Mouse (Mus musculus): ENCODE measurements around the gene Nos1ap.

Gene Nos1ap

GRCm38 (mm10) chr1:170416206-170416605 lies 173.5 kb downstream of the Nos1ap start:
- no peak for DNase-seq (ENCODE audit: low spot score in 2 of 2)

- DNase-seq (ENCODE audit: low spot score in 2 of 2), result no peak
Observed at GRCm38 (mm10) chr1:170415395-170415794, 174.3 kb downstream of the Nos1ap start.

- DNase-seq (ENCODE audit: low spot score in 2 of 2), result no peak
Observed at GRCm38 (mm10) chr1:170410402-170411191, 179.1 kb downstream of the Nos1ap start.

DNA sequence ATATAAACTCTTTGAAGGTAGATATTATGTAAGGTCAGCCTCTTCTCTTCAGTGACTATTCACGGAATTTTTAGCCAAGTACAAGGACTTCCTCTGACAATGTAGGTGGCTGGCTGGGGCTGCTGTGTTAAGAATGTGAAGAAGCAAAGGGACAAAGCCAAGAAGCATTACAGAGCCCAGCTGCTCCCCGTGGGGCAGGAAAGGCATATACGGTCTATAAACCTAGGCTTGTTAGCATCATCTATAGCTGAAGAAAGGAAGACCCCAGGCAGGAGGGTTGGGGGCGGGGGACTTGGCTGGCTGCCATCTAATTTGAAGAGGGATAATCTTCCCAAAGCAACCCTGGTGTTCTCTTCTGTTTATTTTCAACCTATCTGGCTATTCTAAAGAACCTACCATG lies 180.6 kb downstream of the Nos1ap start:
- no peak for DNase-seq (ENCODE audit: low spot score in 2 of 2)

- DNase-seq (ENCODE audit: low spot score in 2 of 2), result no peak
Observed at GRCm38 (mm10) chr1:170406921-170407320, 182.7 kb downstream of the Nos1ap start.

DNA sequence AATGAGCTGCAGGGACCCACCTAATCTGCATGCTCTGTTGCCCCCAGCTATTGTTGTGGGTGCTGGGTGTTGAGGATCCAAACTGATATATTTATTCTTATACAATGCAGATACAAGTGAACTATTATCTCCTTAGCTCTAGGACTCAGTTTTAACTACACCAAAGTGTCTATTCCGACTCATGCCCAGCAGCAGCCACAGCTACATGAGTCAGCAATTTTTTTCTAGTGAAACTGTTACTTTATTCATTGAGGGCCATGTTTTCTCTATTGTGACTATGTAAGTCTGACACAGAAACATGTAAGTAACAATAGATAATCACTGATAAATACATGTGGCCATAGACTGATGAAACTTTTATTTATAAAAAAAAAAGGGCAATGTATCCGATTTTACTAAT lies 184.5 kb downstream of the Nos1ap start:
- DNase-seq (ENCODE audit: low spot score in 2 of 2), result no peak

GRCm38 (mm10) chr1:170402682-170403081 lies 187.0 kb downstream of the Nos1ap start:
- DNase-seq (ENCODE audit: low spot score in 2 of 2), result no peak

DNA sequence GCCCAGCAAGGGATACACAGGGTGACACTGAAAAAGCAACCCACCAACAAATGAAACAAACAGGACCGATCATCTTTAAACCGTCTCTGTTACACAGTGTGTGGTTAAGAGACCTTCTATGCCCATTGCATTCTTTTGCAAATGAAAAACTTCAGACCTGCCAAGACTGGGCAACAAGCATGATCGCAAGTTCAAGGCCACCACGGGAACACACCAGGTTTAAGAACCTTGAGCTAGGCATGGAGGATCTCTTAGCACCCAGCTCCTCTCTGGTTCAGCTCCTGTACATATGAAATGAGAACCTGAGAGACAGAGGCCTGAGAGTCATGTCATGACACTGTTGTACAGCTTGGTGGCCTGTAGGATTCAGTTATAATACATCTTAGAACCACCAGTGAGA lies 190.8 kb downstream of the Nos1ap start:
- DNase-seq (ENCODE audit: low spot score in 2 of 2), result no peak

- DNase-seq (ENCODE audit: low spot score in 2 of 2), result no peak
Observed at GRCm38 (mm10) chr1:170395101-170395500, 194.6 kb downstream of the Nos1ap start.

DNA sequence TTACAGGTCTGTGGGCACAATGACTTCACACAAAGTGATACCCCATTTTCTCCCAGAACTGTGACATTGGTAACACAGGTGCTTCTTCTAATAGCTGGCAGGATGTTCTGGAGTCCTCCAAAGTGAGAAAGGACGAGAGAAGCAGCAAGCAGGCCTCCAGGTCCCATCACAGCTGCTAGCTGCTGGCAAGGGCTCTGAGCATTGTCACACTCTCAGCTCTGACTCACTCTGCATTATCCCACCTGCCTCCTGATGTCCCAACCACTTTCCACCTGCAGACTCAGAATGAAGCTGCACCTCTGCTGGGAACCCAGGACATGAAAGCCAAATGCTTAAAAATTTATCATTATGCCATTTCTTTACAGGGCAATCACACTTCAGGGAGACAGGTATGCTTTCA lies 195.0 kb downstream of the Nos1ap start:
- DNase-seq (ENCODE audit: low spot score in 2 of 2), result no peak

DNA sequence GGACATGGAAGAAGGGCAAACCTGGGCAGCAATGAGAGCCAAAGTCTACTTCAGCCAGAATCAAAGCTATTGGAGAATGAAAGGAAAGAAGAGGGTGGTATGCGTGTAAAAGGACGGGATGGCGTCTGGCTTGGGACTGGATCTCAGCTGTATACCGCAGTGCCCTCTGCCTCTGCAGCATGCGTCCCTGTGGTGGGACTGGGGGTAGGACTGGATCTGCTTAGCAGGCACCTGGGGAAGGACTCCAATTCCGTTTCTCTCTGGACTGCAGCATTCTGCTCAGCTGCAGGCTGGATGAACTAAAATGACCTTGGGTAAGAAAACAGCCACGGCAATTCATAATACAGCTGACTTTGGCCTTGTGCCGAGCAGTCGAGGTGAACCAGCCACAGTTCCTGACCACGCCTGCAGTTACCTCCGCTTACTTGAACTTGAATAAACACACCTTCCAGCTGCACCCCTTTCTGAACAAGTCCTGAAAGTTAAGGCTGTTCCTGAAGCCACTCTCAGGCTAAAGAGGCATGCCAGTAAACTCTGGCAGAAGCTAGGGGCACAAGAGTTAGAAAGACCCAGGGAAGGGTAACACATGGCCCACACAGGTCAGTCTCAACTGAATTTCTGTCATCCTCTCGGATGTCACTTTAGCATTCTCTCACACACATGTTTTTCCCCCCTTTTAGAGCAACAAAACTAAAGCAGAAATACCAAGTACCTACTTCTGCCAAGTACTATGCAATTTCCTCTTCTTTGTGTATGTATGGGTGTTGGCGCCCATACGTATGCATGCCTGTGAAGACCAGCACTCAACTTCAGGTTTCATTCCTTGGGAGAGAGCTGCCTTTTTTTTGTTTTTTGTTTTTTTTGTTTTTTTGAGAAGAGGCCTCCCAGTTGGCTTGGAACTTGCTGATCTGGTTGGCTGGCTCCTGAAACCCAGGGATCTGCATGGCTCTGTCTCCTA lies 196.6 kb downstream of the Nos1ap start:
- DNase-seq (ENCODE audit: low spot score in 2 of 2), result no peak

GRCm38 (mm10) chr1:170387180-170387912 lies 202.3 kb downstream of the Nos1ap start:
- DNase-seq (ENCODE audit: low spot score in 2 of 2), result no peak

DNA sequence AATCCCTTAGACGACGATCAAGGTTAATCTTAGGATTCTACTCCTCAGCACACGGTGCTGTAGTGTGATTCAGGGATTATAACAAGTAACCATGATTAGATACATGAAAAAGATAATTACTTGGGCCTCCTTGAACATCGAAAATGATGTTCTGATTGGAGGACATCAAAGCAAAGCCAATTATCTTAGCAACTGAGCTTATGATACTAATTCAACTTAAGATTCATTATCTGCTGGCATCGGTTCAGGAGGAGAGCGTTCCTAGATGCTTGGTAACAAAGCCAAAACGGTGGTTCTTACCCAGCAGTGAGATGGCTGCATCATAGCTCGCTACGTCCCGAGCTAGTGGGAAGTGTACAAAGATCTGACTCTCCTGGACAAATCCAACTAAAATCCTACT lies 204.2 kb downstream of the Nos1ap start:
- DNase-seq (ENCODE audit: low spot score in 2 of 2), result no peak

DNA sequence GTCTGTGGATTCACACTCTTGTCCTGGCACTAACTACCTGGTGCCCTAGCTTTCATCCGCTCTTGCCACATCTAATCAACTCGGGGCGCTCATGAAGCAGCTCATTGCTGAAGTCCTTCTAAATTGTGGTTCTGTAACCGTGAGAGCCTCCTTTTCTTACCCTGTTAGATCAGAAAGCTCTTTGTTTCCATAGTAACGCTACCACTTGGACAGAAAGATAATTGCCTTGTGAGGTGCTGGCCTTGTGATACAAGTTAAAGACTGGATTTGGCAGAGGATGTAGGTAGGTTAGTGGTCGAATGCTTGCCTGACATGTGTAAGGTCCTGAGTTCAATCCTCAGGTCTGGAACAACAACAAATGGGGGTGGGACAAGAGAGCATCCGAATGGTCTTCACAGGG lies 206.1 kb downstream of the Nos1ap start:
- DNase-seq (ENCODE audit: low spot score in 2 of 2), result no peak

GRCm38 (mm10) chr1:170381457-170381856 lies 208.2 kb downstream of the Nos1ap start:
- DNase-seq (ENCODE audit: low spot score in 2 of 2), result no peak

DNA sequence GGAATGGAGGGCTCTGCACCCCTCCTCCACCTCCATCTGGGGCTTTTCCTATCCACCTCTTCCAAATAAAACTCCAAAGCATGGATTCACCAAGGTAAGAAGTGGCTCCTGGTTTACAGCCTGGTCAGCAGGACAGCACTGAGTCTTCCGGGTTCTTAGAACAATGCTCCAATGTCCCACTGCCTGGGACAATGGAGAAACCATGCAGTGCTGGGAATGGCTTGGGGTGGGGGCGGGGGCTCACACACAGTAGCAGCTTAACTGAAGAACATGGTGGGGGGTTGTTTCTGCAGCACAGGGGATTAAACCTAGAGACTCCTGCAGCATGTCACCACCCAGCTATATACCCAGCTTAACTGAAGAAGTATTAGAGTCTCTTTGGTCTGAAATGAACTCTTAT lies 209.2 kb downstream of the Nos1ap start:
- DNase-seq (ENCODE audit: low spot score in 2 of 2), result no peak

DNA sequence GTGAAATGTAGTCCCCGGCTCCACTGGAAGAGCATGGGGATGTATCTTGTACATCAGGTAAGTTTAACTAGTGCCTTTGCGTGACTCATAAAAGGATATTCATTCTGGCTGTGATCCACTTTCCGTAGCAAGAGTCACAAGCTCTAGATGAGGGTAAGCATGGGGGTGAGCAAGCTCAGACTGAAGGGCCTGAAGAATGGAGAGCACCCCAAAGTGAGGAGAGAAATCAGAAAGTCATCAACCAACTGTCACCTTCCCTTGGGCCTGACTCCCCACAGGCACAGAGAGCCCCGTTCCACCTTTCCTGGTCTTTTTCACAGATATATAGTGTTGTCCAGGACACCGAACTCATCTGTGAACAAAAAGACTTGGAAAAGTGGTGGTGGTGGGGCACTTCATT lies 213.9 kb downstream of the Nos1ap start:
- no peak for DNase-seq (ENCODE audit: low spot score in 2 of 2)

GRCm38 (mm10) chr1:170373750-170374149 lies 215.9 kb downstream of the Nos1ap start:
- no peak for DNase-seq (ENCODE audit: low spot score in 2 of 2)

- no peak for DNase-seq (ENCODE audit: low spot score in 2 of 2)
Observed at GRCm38 (mm10) chr1:170371191-170371792, 218.4 kb downstream of the Nos1ap start.

DNA sequence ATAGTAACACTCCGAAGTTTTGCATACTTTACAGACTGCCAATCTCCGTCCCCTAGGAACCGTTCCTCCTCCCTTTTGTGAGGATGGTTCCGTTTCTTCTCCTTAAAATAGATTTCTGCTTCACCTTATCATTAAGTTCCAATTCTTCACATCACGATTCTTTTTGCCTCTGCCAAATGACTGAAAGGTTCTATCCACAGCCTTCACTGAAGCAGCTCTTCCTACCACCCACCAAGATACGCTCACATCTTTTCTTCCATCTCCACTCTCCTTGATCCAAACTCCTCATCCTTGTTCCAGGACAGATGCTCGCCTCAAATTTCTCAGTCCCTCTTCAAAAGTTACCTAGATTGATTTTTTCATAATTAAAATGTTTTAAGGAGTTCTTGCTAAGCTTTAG lies 220.8 kb downstream of the Nos1ap start:
- no peak for DNase-seq (ENCODE audit: low spot score in 2 of 2)

GRCm38 (mm10) chr1:170366981-170367700 lies 222.5 kb downstream of the Nos1ap start:
- no peak for DNase-seq (ENCODE audit: low spot score in 2 of 2)

Measured in thymus, postnatal 10 days (tissue).